Mouse (Mus musculus) kidney, adult 2 months (tissue): ENCODE data around the gene Gm49355.

Experiments used
- CTCF ChIP-seq: fragments of 200-500 bp; conservative IDR thresholded peaks from 2 replicates; pipeline ENCODE4 v1.5.1; 2011; ENCODE audit warnings: low read depth, mild to moderate bottlenecking, control low read depth, low read length, moderate library complexity, mixed read lengths; ENCODE audit not compliant: insufficient read depth, insufficient read length
- POLR2A ChIP-seq: fragments of 200-500 bp; IDR thresholded peaks from one replicate; pipeline ENCODE4 v1.6.1; 2011; ENCODE audit warnings: low read depth, low read length, control low read depth

DNA sequence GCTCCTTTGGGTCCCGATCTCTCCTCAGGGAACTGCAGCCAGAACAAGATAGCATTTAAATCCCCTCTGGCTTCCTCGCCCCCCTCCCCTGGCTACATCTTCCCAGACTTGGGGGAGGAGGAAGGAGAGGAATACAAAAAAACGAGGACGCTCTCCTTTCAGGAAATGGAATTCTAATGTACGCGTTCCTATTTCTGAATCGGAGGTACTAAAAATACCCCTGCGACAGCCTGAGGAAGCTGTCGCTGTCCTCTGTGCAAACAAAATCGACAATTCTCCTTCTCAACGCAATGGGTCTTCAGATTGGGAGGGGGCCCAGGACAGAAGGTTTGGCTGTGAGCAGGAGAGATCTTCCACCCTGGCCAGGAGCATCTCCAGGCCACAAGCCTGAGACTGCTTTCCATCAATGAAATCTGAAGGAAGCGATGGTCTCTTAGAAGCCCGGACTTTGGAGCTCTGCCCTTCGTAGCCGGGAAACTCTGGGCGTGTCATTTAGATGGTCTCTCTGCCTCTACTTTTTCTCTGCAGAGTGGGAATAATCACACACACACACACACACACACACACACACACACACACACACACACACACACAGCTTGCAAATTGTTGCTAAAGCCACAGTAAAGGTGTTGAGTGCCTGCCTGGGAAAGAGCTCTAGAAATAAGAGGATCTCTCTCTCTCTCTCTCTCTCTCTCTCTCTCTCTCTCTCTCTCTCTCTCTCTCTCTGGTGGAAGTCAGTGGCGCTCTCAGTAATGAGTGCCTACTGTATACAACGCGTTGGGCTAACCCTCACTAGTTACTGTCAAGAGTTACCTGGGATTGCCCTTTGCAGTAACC is 56.7 kb downstream of the Gm49355 start:
- no peak for TF ChIP-seq CTCF
- TF ChIP-seq POLR2A = no peak
